ENCODE assay signal across 8 mouse cellular contexts in genomic region chr7:30873083-30873482, GRCm38 (mm10). TPM values are rescaled to one million over a fixed set of nuclear protein-coding genes. Genes with fewer than 3 reads are reported as not detected.
DNase-seq lines count a peak whose midpoint lies in the region; ATAC-seq and TF ChIP-seq lines count a peak whose summit lies in the region.

No protein-coding gene starts in this region.

- WGBS in forebrain, embryonic 10.5 days: 29% methylated on average over 15 of the region's 15 CpGs
- WGBS in forebrain, embryonic 16.5 days: 26% methylated on average over 15 of the region's 15 CpGs
- 19% methylated on average over 15 of the region's 15 CpGs for WGBS in heart, embryonic 12.5 days
- WGBS in kidney, embryonic 15.5 days: 20% methylated on average over 15 of the region's 15 CpGs
- 29% methylated on average over 15 of the region's 15 CpGs for whole genome bisulfite sequencing in limb, embryonic 14.5 days

- peak; percentile 56 for DNase-seq in forebrain, embryonic 10.5 days (ENCODE audit: extremely low spot score, low spot score)
- DNase-seq in embryo, embryonic 9.5 days (ENCODE audit: extremely low spot score): peak; percentile 60
- DNase-seq in limb, embryonic 14.5 days (ENCODE audit: low spot score): peak; percentile 30
- DNase-seq in naive thymus-derived CD4-positive, alpha-beta T cell, adult 2 months (ENCODE audit: low read depth): peak; percentile 79
- DNase-seq in spleen, postnatal 36 days (ENCODE audit: low spot score in 2 of 2): peak; percentile 64 to 73

- no peak overlapping the region for H3K27ac ChIP-seq in forebrain, embryonic 10.5 days
- H3K27ac ChIP-seq in forebrain, embryonic 16.5 days (ENCODE audit: low read length): no peak overlapping the region
- H3K27ac ChIP-seq in heart, embryonic 12.5 days (ENCODE audit: poor library complexity, severe bottlenecking): no peak overlapping the region
- H3K27ac ChIP-seq in kidney, embryonic 15.5 days: no peak overlapping the region
- no peak overlapping the region for H3K27ac ChIP-seq in limb, embryonic 14.5 days (replicated peaks; ENCODE audit: low read depth, low read length)

- H3K4me1 ChIP-seq in forebrain, embryonic 10.5 days: 0 out of 2 replicates have a peak, but pooled peaks cover 3% of the 10 kb centered on the region
- no peaks in the 10 kb centered on the region for H3K4me1 ChIP-seq in forebrain, embryonic 16.5 days (replicated peaks; ENCODE audit: control insufficient read depth, insufficient read depth, low read length)
- no peaks in the 10 kb centered on the region for H3K4me1 ChIP-seq in heart, embryonic 12.5 days (replicated peaks)
- no peaks in the 10 kb centered on the region for H3K4me1 ChIP-seq in kidney, embryonic 15.5 days
- H3K4me1 ChIP-seq in limb, embryonic 14.5 days (ENCODE audit: control insufficient read depth, insufficient read depth, low read length): no peaks in the 10 kb centered on the region

- no peaks in the 10 kb centered on the region for H3K9me3 ChIP-seq in forebrain, embryonic 10.5 days
- H3K9me3 ChIP-seq in forebrain, embryonic 16.5 days (ENCODE audit: control insufficient read depth, low read length): no peaks in the 10 kb centered on the region
- H3K9me3 ChIP-seq in heart, embryonic 12.5 days (replicated peaks): no peaks in the 10 kb centered on the region
- no peaks in the 10 kb centered on the region for H3K9me3 ChIP-seq in kidney, embryonic 15.5 days (replicated peaks)
- no peaks in the 10 kb centered on the region for H3K9me3 ChIP-seq in limb, embryonic 14.5 days (ENCODE audit: control insufficient read depth, low read length)

- peaks cover 9% of the 10 kb centered on the region for H3K27me3 ChIP-seq in forebrain, embryonic 10.5 days (ENCODE audit: poor library complexity, severe bottlenecking)
- H3K27me3 ChIP-seq in forebrain, embryonic 16.5 days (replicated peaks; ENCODE audit: control insufficient read depth, insufficient read depth, low read length): peaks cover 3% of the 10 kb centered on the region; the same call in 1 of the 2 replicates
- peaks cover 47% of the 10 kb centered on the region for H3K27me3 ChIP-seq in heart, embryonic 12.5 days (replicated peaks)
- H3K27me3 ChIP-seq in kidney, embryonic 15.5 days: no peaks in the 10 kb centered on the region
- no peaks in the 10 kb centered on the region for H3K27me3 ChIP-seq in limb, embryonic 14.5 days (ENCODE audit: control insufficient read depth, insufficient read depth, low read length)

- H3K36me3 ChIP-seq in forebrain, embryonic 10.5 days (replicated peaks): no peaks in the 10 kb centered on the region
- no peaks in the 10 kb centered on the region for H3K36me3 ChIP-seq in forebrain, embryonic 16.5 days (ENCODE audit: control insufficient read depth, insufficient read depth)
- H3K36me3 ChIP-seq in heart, embryonic 12.5 days: no peaks in the 10 kb centered on the region
- no peaks in the 10 kb centered on the region for H3K36me3 ChIP-seq in kidney, embryonic 15.5 days
- H3K36me3 ChIP-seq in limb, embryonic 14.5 days (ENCODE audit: control insufficient read depth, insufficient read depth, low read length): no peaks in the 10 kb centered on the region

- no peak for TF ChIP-seq POLR2A in limb, embryonic 14.5 days (IDR thresholded peaks at IDR 0.05; ENCODE audit: borderline replicate concordance, extremely low read depth, insufficient read depth, insufficient read length)

- H3K4me3 ChIP-seq in forebrain, embryonic 10.5 days: peak overlapping the region; percentile 25; the same call in 1 of the 2 replicates
- no peak overlapping the region for H3K4me3 ChIP-seq in forebrain, embryonic 16.5 days (replicated peaks; ENCODE audit: low read length)
- 0 out of 2 replicates have a peak overlapping the region, but pooled peaks have one; percentile 3 for H3K4me3 ChIP-seq in heart, embryonic 12.5 days
- H3K4me3 ChIP-seq in kidney, embryonic 15.5 days (replicated peaks): no peak overlapping the region
- H3K4me3 ChIP-seq in limb, embryonic 14.5 days (replicated peaks; ENCODE audit: low read length): no peak overlapping the region

- no peak for ATAC-seq in forebrain, embryonic 16.5 days
- 0 out of 2 replicates have a peak, but pooled peaks have one; percentile 4 for ATAC-seq in heart, embryonic 12.5 days (ENCODE audit: insufficient number of reproducible peaks, low FRiP score)
- ATAC-seq in kidney, embryonic 15.5 days (replicated peaks; ENCODE audit: low FRiP score): no peak; the same call in 1 of the 2 replicates
- ATAC-seq in limb, embryonic 14.5 days (ENCODE audit: low FRiP score, low read depth): no peak

- no peak overlapping the region for H3K9ac ChIP-seq in forebrain, embryonic 16.5 days (replicated peaks; ENCODE audit: low read depth, low read length)
- no peak overlapping the region for H3K9ac ChIP-seq in heart, embryonic 12.5 days
- no peak overlapping the region for H3K9ac ChIP-seq in kidney, embryonic 15.5 days
- no peak overlapping the region for H3K9ac ChIP-seq in limb, embryonic 14.5 days (ENCODE audit: low read depth, low read length, severe bottlenecking)

- H3K4me2 ChIP-seq in forebrain, embryonic 16.5 days (ENCODE audit: low read length): no peak overlapping the region
- peak overlapping the region; percentile 49 for H3K4me2 ChIP-seq in heart, embryonic 12.5 days
- peak overlapping the region; percentile 43 for H3K4me2 ChIP-seq in kidney, embryonic 15.5 days
- H3K4me2 ChIP-seq in limb, embryonic 14.5 days (replicated peaks; ENCODE audit: low read depth, low read length, severe bottlenecking): peak overlapping the region; percentile 29; the same call in 1 of the 2 replicates

RNA-seq across cellular contexts. Expression of gene Cd22, which starts 7.1 kb away (rescaled TPM):
- polyA plus RNA-seq in forebrain, embryonic 10.5 days (2016; fragmentation: Nextera tagmentation; extraction: Ambion mirVana): not detected in 2 replicates
- 0.25 TPM in 1 of 2 replicates, not detected in the other for polyA plus RNA-seq in forebrain, embryonic 16.5 days (2015; fragmentation: Nextera tagmentation; extraction: Ambion mirVana)
- not detected in 2 replicates for polyA plus RNA-seq in heart, embryonic 12.5 days (2016; fragmentation: Nextera tagmentation; extraction: Ambion mirVana)
- 0.12 and 0.19 TPM in 2 replicates for polyA plus RNA-seq in kidney, embryonic 15.5 days (2015; fragmentation: Nextera tagmentation; extraction: Ambion mirVana)
- 0.09 and 0.11 TPM in 2 replicates for polyA plus RNA-seq in limb, embryonic 14.5 days (2012; rRNA removed)
- polyA plus RNA-seq in limb, embryonic 14.5 days (2014; fragmentation: Nextera tagmentation; extraction: Ambion mirVana): 0.10 TPM in 1 of 2 replicates, not detected in the other

RNA-seq across cellular contexts. Expression of gene Ffar1, which starts 11.7 kb away (rescaled TPM):
- not detected in 2 replicates for polyA plus RNA-seq in forebrain, embryonic 10.5 days (2016; fragmentation: Nextera tagmentation; extraction: Ambion mirVana)
- polyA plus RNA-seq in forebrain, embryonic 16.5 days (2015; fragmentation: Nextera tagmentation; extraction: Ambion mirVana): not detected in 2 replicates
- polyA plus RNA-seq in heart, embryonic 12.5 days (2016; fragmentation: Nextera tagmentation; extraction: Ambion mirVana): not detected in 2 replicates
- polyA plus RNA-seq in kidney, embryonic 15.5 days (2015; fragmentation: Nextera tagmentation; extraction: Ambion mirVana): not detected in 2 replicates
- polyA plus RNA-seq in limb, embryonic 14.5 days (2012; rRNA removed): 0.01 and 0.03 TPM in 2 replicates
- not detected in 2 replicates for polyA plus RNA-seq in limb, embryonic 14.5 days (2014; fragmentation: Nextera tagmentation; extraction: Ambion mirVana)

RNA-seq across cellular contexts. Expression of gene Ffar3, which starts 17.1 kb away (rescaled TPM):
- not detected in 2 replicates for polyA plus RNA-seq in forebrain, embryonic 10.5 days (2016; fragmentation: Nextera tagmentation; extraction: Ambion mirVana)
- not detected in 2 replicates for polyA plus RNA-seq in forebrain, embryonic 16.5 days (2015; fragmentation: Nextera tagmentation; extraction: Ambion mirVana)
- polyA plus RNA-seq in heart, embryonic 12.5 days (2016; fragmentation: Nextera tagmentation; extraction: Ambion mirVana): not detected in 2 replicates
- polyA plus RNA-seq in kidney, embryonic 15.5 days (2015; fragmentation: Nextera tagmentation; extraction: Ambion mirVana): 0.22 and 0.88 TPM in 2 replicates
- polyA plus RNA-seq in limb, embryonic 14.5 days (2012; rRNA removed): not detected in 2 replicates
- polyA plus RNA-seq in limb, embryonic 14.5 days (2014; fragmentation: Nextera tagmentation; extraction: Ambion mirVana): not detected in 2 replicates

RNA-seq across cellular contexts. Expression of gene Mag, which starts 41.6 kb away (rescaled TPM):
- 0.35 and 0.38 TPM in 2 replicates for polyA plus RNA-seq in forebrain, embryonic 10.5 days (2016; fragmentation: Nextera tagmentation; extraction: Ambion mirVana)
- polyA plus RNA-seq in forebrain, embryonic 16.5 days (2015; fragmentation: Nextera tagmentation; extraction: Ambion mirVana): 1.0 and 1.8 TPM in 2 replicates
- 0.18 TPM in 1 of 2 replicates, not detected in the other for polyA plus RNA-seq in heart, embryonic 12.5 days (2016; fragmentation: Nextera tagmentation; extraction: Ambion mirVana)
- 0.39 and 0.61 TPM in 2 replicates for polyA plus RNA-seq in kidney, embryonic 15.5 days (2015; fragmentation: Nextera tagmentation; extraction: Ambion mirVana)
- polyA plus RNA-seq in limb, embryonic 14.5 days (2012; rRNA removed): 1.2 and 2.4 TPM in 2 replicates
- 0.35 and 1.2 TPM in 2 replicates for polyA plus RNA-seq in limb, embryonic 14.5 days (2014; fragmentation: Nextera tagmentation; extraction: Ambion mirVana)

RNA-seq across cellular contexts. Expression of gene Ffar2, which starts 49.5 kb away (rescaled TPM):
- not detected in 2 replicates for polyA plus RNA-seq in forebrain, embryonic 10.5 days (2016; fragmentation: Nextera tagmentation; extraction: Ambion mirVana)
- 0.14 TPM in 1 of 2 replicates, not detected in the other for polyA plus RNA-seq in forebrain, embryonic 16.5 days (2015; fragmentation: Nextera tagmentation; extraction: Ambion mirVana)
- not detected in 2 replicates for polyA plus RNA-seq in heart, embryonic 12.5 days (2016; fragmentation: Nextera tagmentation; extraction: Ambion mirVana)
- polyA plus RNA-seq in kidney, embryonic 15.5 days (2015; fragmentation: Nextera tagmentation; extraction: Ambion mirVana): 0.19 and 0.49 TPM in 2 replicates
- polyA plus RNA-seq in limb, embryonic 14.5 days (2012; rRNA removed): 0.12 and 0.18 TPM in 2 replicates
- 0.44 TPM in 1 of 2 replicates, not detected in the other for polyA plus RNA-seq in limb, embryonic 14.5 days (2014; fragmentation: Nextera tagmentation; extraction: Ambion mirVana)

Comparison
In these comparisons a context has a peak if more than half of its experiments do, and no peak if none do; other contexts are left out.
1. H3K4me3 ChIP-seq: peak in forebrain, embryonic 10.5 days (single experiment) and heart, embryonic 12.5 days (single experiment); none in forebrain, embryonic 16.5 days (single experiment), kidney, embryonic 15.5 days (single experiment) and limb, embryonic 14.5 days (single experiment).
2. Peak in every context shown above with its lines, with median percentiles within 50 percentile points of each other: DNase-seq.